Mouse (Mus musculus): ENCODE measurements at regions not wholly inside any gene's neighbourhood (a gene's known extent, or its start where the extent isn't known, plus 50 kb on each side); places are given as distances from the start of the nearest gene placed in this dataset.

DNA sequence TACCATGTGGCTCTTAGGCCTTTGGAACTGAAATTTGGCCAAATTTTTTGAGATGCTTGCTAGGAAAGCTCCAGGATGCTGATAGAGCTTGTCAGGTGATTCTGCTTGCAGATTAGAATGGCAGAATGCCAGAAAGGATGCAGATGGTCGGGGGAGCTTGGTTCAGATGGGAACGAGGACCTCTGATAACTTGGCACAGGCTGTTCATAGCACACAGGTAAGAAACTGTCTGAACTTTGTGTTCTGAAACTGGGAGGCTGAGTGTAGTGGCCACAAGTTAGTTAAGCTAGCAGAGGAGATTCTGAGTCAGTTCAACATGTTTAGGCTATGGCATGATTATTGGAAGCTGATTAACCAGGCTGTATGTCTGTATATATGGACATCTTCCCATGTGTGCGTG lies 174.3 kb downstream of the Abcc12 start:
- TF ChIP-seq POLR2A (IDR thresholded peaks at IDR 0.05; ENCODE audit: borderline replicate concordance, insufficient read depth, low read length) (no peak), CTCF (IDR thresholded peaks at IDR 0.05; ENCODE audit: borderline replicate concordance, insufficient read depth, low read depth, low read length) (no peak)

All from cerebellum, adult 2 months (tissue).